Mouse (Mus musculus): ENCODE results near the gene Alpl. TPM values are rescaled to one million over a fixed set of nuclear protein-coding genes. Genes with fewer than 3 reads are reported as not detected.

The Alpl gene
- polyA plus RNA-seq, 1 experiment from 2014 or later, result 6.1 TPM

DNA sequence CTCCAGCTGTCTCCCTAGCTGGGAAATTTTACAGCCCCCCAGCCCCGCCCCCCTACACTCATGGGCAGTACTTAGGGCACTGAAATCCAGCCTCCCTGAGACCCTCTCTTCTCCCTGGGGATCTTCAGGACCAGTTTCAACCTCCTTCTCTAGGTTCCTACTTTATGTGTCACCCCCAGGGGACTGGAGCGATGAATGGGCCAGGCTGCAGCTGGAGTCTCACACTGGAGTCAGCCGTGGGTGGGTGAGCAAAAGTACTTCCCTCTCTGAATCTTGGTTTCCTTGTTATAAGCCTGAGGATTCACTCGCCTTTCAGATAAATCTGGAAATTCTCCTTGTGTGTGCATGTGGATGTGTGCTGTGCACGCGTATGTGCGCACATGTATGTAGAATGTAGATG is 18.0 kb upstream of the Alpl start:
- ATAC-seq (ENCODE audit: low FRiP score, low TSS enrichment), result no peak
- Histone ChIP-seq H3K4me3 (replicated peaks; ENCODE audit: low read depth, low read length) (no peak overlapping the region), H3K27ac (replicated peaks; ENCODE audit: low read depth, low read length) (no peak overlapping the region), H3K27me3 (ENCODE audit: control insufficient read depth, insufficient read depth, low read length) (no peaks in the 10 kb centered on the region), H3K4me2 (ENCODE audit: low read length) (no peak overlapping the region), H3K4me1 (ENCODE audit: control insufficient read depth, insufficient read depth, low read length) (no peaks in the 10 kb centered on the region), H3K36me3 (ENCODE audit: control insufficient read depth, insufficient read depth, low read length) (no peaks in the 10 kb centered on the region), H3K9me3 (ENCODE audit: control insufficient read depth, low read length) (no peaks in the 10 kb centered on the region), H3K9ac (replicated peaks; ENCODE audit: low read length) (no peak overlapping the region)
- WGBS, result 79% methylated on average over 7 of the region's 7 CpGs
- no peak for DNase-seq

DNA sequence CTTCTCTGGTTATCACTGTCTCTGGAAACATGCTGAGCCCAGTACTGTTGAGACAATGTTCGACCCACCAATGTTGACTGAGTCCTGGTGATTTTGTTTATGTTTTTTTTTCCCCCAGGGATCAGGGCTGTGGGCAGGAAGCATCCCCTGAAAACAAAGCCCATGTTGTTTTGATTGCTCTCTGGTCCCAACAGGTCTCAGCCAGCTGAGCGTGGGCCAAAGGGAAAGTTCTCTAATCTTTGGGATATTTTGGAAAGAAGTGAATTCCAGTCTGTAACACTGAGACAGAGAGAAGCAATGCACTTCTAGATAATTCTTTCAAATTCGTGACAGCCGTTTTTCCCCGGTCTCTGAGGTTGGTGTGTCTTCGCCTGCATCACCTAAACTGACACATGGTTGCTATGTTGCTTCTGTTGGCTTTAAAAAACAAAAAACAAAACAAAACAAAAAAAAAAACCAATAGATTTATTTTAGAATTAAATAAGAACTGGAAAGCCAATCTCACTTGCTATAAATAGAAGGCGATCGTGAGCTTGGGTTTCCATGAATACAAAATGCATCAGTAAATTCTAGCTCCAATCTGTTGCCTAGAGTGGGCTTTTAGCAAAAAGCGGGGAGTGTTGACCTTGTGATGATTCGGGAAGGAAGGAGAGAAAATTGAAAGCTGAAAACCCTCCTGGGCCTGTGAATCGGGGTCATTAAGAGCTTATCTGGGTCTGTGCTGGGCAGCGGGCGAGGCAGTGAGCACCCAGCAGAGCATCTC is 16.9 kb upstream of the Alpl start:
- 69% methylated on average over 13 of the region's 13 CpGs for WGBS
- no peak for ATAC-seq (ENCODE audit: low FRiP score, low TSS enrichment)
- Histone ChIP-seq H3K36me3 (ENCODE audit: control insufficient read depth, insufficient read depth, low read length) (no peaks in the 10 kb centered on the region), H3K9ac (replicated peaks; ENCODE audit: low read length) (no peak overlapping the region), H3K4me1 (ENCODE audit: control insufficient read depth, insufficient read depth, low read length) (no peaks in the 10 kb centered on the region), H3K4me3 (replicated peaks; ENCODE audit: low read depth, low read length) (no peak overlapping the region), H3K27ac (replicated peaks; ENCODE audit: low read depth, low read length) (0 out of 2 replicates have a peak overlapping the region, but pooled peaks have one; percentile 0), H3K27me3 (ENCODE audit: control insufficient read depth, insufficient read depth, low read length) (no peaks in the 10 kb centered on the region), H3K9me3 (ENCODE audit: control insufficient read depth, low read length) (no peaks in the 10 kb centered on the region), H3K4me2 (ENCODE audit: low read length) (no peak overlapping the region)
- no peak for DNase-seq

DNA sequence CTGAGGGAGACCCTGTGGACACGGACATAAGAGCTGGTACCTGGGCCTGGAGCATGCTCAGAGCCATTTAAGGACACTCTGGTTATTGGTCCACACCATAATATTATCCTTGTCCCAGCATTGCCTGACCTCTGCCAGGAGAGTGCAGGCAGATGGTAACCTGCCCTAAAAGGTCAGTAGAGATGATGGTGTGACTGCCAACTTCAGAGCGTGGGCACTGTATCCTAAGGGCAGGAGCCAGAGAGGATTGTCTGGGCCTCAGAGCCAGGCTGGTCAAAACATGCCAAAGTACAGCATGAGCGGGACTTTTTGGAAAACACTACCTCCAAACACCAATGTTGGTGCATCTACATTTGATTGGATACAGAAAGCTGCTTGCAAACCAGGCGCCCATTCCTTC is 13.8 kb upstream of the Alpl start:
- Histone ChIP-seq H3K4me1 (ENCODE audit: control insufficient read depth, insufficient read depth, low read length) (no peaks in the 10 kb centered on the region), H3K4me3 (replicated peaks; ENCODE audit: low read depth, low read length) (no peak overlapping the region), H3K9ac (replicated peaks; ENCODE audit: low read length) (no peak overlapping the region), H3K4me2 (ENCODE audit: low read length) (no peak overlapping the region), H3K27me3 (ENCODE audit: control insufficient read depth, insufficient read depth, low read length) (no peaks in the 10 kb centered on the region), H3K36me3 (ENCODE audit: control insufficient read depth, insufficient read depth, low read length) (no peaks in the 10 kb centered on the region), H3K27ac (replicated peaks; ENCODE audit: low read depth, low read length) (no peak overlapping the region), H3K9me3 (ENCODE audit: control insufficient read depth, low read length) (no peaks in the 10 kb centered on the region)
- ATAC-seq (ENCODE audit: low FRiP score, low TSS enrichment), result no peak
- WGBS, result 74% methylated on average over 4 of the region's 4 CpGs
- no peak for DNase-seq

GRCm38 (mm10) chr4:137807301-137807851 is 11.2 kb upstream of the Alpl start:
- H3K9me3 ChIP-seq (ENCODE audit: control insufficient read depth, low read length), result no peaks in the 10 kb centered on the region
- DNase-seq (no peak), ATAC-seq (ENCODE audit: low FRiP score, low TSS enrichment) (no peak)
- H3K9ac ChIP-seq (replicated peaks; ENCODE audit: low read length), result no peak overlapping the region
- no peak overlapping the region for H3K27ac ChIP-seq (replicated peaks; ENCODE audit: low read depth, low read length)
- H3K36me3 ChIP-seq (ENCODE audit: control insufficient read depth, insufficient read depth, low read length), result no peaks in the 10 kb centered on the region
- H3K4me1 ChIP-seq (ENCODE audit: control insufficient read depth, insufficient read depth, low read length), result no peaks in the 10 kb centered on the region
- WGBS, result 83% methylated on average over 7 of the region's 7 CpGs
- H3K4me3 ChIP-seq (replicated peaks; ENCODE audit: low read depth, low read length), result no peak overlapping the region
- no peaks in the 10 kb centered on the region for H3K27me3 ChIP-seq (ENCODE audit: control insufficient read depth, insufficient read depth, low read length)
- no peak overlapping the region for H3K4me2 ChIP-seq (ENCODE audit: low read length)

- DNase-seq (no peak), ATAC-seq (ENCODE audit: low FRiP score, low TSS enrichment) (no peak)
- no peaks in the 10 kb centered on the region for H3K27me3 ChIP-seq (ENCODE audit: control insufficient read depth, insufficient read depth, low read length)
- no peaks in the 10 kb centered on the region for H3K36me3 ChIP-seq (ENCODE audit: control insufficient read depth, insufficient read depth, low read length)
- H3K27ac ChIP-seq (replicated peaks; ENCODE audit: low read depth, low read length), result no peak overlapping the region
- H3K4me2 ChIP-seq (ENCODE audit: low read length), result no peak overlapping the region
- no peaks in the 10 kb centered on the region for H3K9me3 ChIP-seq (ENCODE audit: control insufficient read depth, low read length)
- 29% methylated on average over 12 of the region's 12 CpGs for WGBS
- H3K9ac ChIP-seq (replicated peaks; ENCODE audit: low read length), result no peak overlapping the region
- H3K4me3 ChIP-seq (replicated peaks; ENCODE audit: low read depth, low read length), result no peak overlapping the region
- H3K4me1 ChIP-seq (ENCODE audit: control insufficient read depth, insufficient read depth, low read length), result 0 out of 2 replicates have a peak, but pooled peaks cover 8% of the 10 kb centered on the region
These were observed 5.0 kb upstream of the Alpl start for GRCm38 (mm10) chr4:137801196-137801595.

DNA sequence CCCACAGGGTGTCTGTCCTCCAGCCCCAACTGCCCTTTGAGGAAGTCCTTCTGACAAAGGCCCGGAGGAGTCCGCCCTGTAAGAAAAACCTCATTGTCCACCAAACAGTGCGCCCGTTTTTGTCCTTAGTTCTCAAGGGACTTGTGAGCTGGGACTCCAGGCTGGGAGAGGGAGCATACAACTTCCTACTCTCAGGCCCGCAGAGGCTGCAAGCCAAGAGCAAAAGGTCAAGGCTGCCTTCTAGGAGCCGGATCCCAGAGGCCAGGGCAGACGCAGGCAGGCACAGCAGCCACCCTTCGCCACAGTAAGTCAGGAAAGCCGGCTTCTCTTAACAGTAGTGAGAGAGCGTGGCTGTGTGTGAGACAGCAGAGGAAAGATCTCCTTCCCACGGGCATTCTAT is 4.1 kb upstream of the Alpl start:
- Histone ChIP-seq H3K4me2 (ENCODE audit: low read length) (no peak overlapping the region), H3K4me1 (ENCODE audit: control insufficient read depth, insufficient read depth, low read length) (peaks cover 17% of the 10 kb centered on the region; the same call in 1 of the 2 replicates), H3K4me3 (replicated peaks; ENCODE audit: low read depth, low read length) (no peak overlapping the region), H3K27ac (replicated peaks; ENCODE audit: low read depth, low read length) (no peak overlapping the region), H3K27me3 (ENCODE audit: control insufficient read depth, insufficient read depth, low read length) (no peaks in the 10 kb centered on the region), H3K9ac (replicated peaks; ENCODE audit: low read length) (no peak overlapping the region), H3K36me3 (ENCODE audit: control insufficient read depth, insufficient read depth, low read length) (no peaks in the 10 kb centered on the region), H3K9me3 (ENCODE audit: control insufficient read depth, low read length) (no peaks in the 10 kb centered on the region)
- no peak for DNase-seq
- ATAC-seq (ENCODE audit: low FRiP score, low TSS enrichment), result no peak
- WGBS, result 21% methylated on average over 11 of the region's 11 CpGs

- Histone ChIP-seq H3K4me3 (replicated peaks; ENCODE audit: low read depth, low read length) (no peak overlapping the region), H3K4me1 (ENCODE audit: control insufficient read depth, insufficient read depth, low read length) (peaks cover 19% of the 10 kb centered on the region; the same call in 1 of the 2 replicates), H3K4me2 (ENCODE audit: low read length) (no peak overlapping the region), H3K27ac (replicated peaks; ENCODE audit: low read depth, low read length) (no peak overlapping the region), H3K27me3 (ENCODE audit: control insufficient read depth, insufficient read depth, low read length) (no peaks in the 10 kb centered on the region), H3K36me3 (ENCODE audit: control insufficient read depth, insufficient read depth, low read length) (no peaks in the 10 kb centered on the region), H3K9ac (replicated peaks; ENCODE audit: low read length) (no peak overlapping the region), H3K9me3 (ENCODE audit: control insufficient read depth, low read length) (no peaks in the 10 kb centered on the region)
- DNase-seq (no peak), ATAC-seq (ENCODE audit: low FRiP score, low TSS enrichment) (no peak)
- 66% methylated on average over 4 of the region's 4 CpGs for WGBS
These were observed 854 bp upstream of the Alpl start for GRCm38 (mm10) chr4:137797038-137797437.

- no peak overlapping the region for H3K4me3 ChIP-seq (replicated peaks; ENCODE audit: low read depth, low read length)
- ATAC-seq (ENCODE audit: low FRiP score, low TSS enrichment) (no peak), DNase-seq (no peak)
- H3K27ac ChIP-seq (replicated peaks; ENCODE audit: low read depth, low read length), result no peak overlapping the region
- H3K9ac ChIP-seq (replicated peaks; ENCODE audit: low read length), result no peak overlapping the region
- no peaks in the 10 kb centered on the region for H3K27me3 ChIP-seq (ENCODE audit: control insufficient read depth, insufficient read depth, low read length)
- H3K9me3 ChIP-seq (ENCODE audit: control insufficient read depth, low read length), result no peaks in the 10 kb centered on the region
- no peak overlapping the region for H3K4me2 ChIP-seq (ENCODE audit: low read length)
- H3K36me3 ChIP-seq (ENCODE audit: control insufficient read depth, insufficient read depth, low read length), result no peaks in the 10 kb centered on the region
- peaks cover 21% of the 10 kb centered on the region; the same call in 1 of the 2 replicates for H3K4me1 ChIP-seq (ENCODE audit: control insufficient read depth, insufficient read depth, low read length)
- WGBS, result 81% methylated on average over 13 of the region's 13 CpGs
These were observed 1.8 kb downstream of the Alpl start for GRCm38 (mm10) chr4:137794178-137794900.

All from midbrain, embryonic 14.5 days (tissue).